Mouse (Mus musculus) midbrain, embryonic 11.5 days (tissue): Measurements from ENCODE around the gene Ube2s. TPM values are rescaled to one million over a fixed set of nuclear protein-coding genes. Genes with fewer than 3 reads are reported as not detected.
A peak's percentile ranks its signal among the peaks of the same experiment; 100 is the strongest.

ENCODE experiments used
- ATAC-seq: fragments of 200-750 bp; cut with Nextera tagmentation; 2 replicates; pipeline ENCODE4 v1.8.0; 2017; ENCODE audit warnings: moderate TSS enrichment, moderate library complexity; ENCODE audit not compliant: low FRiP score
- DNase-seq: peaks from one replicate; pipeline ENCODE4 v3.0.0; 2015; ENCODE audit warnings: low spot score; ENCODE audit errors: missing footprints
- H3K27ac ChIP-seq: fragments of 300-500 bp; sonication (generic); 2 replicates; pipeline ENCODE4 v1.5.1; 2014; ENCODE audit warnings: low read depth, low read length
- H3K27me3 ChIP-seq: fragments of 300-500 bp; sonication (generic); 2 replicates; pipeline ENCODE4 v1.6.1; 2014; ENCODE audit warnings: mild to moderate bottlenecking, low read length, moderate library complexity, mixed read lengths; ENCODE audit not compliant: control insufficient read depth, insufficient read depth
- H3K36me3 ChIP-seq: fragments of 300-500 bp; sonication (generic); 2 replicates; pipeline ENCODE4 v1.6.1; 2014; ENCODE audit warnings: mild to moderate bottlenecking, low read length, moderate library complexity, mixed read lengths; ENCODE audit not compliant: control insufficient read depth, insufficient read depth
- H3K4me1 ChIP-seq: fragments of 300-500 bp; sonication (generic); 2 replicates; pipeline ENCODE4 v1.6.1; 2014; ENCODE audit warnings: low read length; ENCODE audit not compliant: control insufficient read depth, insufficient read depth
- H3K4me2 ChIP-seq: fragments of 300-500 bp; sonication (generic); 2 replicates; pipeline ENCODE4 v1.6.1; 2014; ENCODE audit warnings: mild to moderate bottlenecking, moderate library complexity
- H3K4me3 ChIP-seq: fragments of 300-500 bp; sonication (generic); 2 replicates; pipeline ENCODE4 v1.5.1; 2014; ENCODE audit warnings: low read depth, low read length
- H3K9ac ChIP-seq: fragments of 300-500 bp; sonication (generic); 2 replicates; pipeline ENCODE4 v1.6.1; 2014; ENCODE audit warnings: low read length
- H3K9me3 ChIP-seq: fragments of 300-500 bp; sonication (generic); 2 replicates; pipeline ENCODE4 v1.6.1; 2016; ENCODE audit warnings: low read length; ENCODE audit not compliant: control insufficient read depth
- WGBS: fragments of 180-500 bp; shearing (Covaris S2); extraction: QIAGEN DNeasy Blood & Tissue Kit; methylation state at CpG from one replicate; pipeline ENCODE4 v1.1.7; 2014; 5-methylcytosine and 5-hydroxymethylcytosine counted together
- polyA plus RNA-seq: library from polyadenylated mRNA; unstranded; fragments of >200 nt; fragmentation: Nextera tagmentation; extraction: Ambion mirVana; gene quantifications from 2 replicates; pipeline ENCODE4 v1.2.1, GENCODE M21; 2014

Ube2s gene
- polyA plus RNA-seq, 1 experiment from 2014 or later = 412 TPM

GRCm38 (mm10) chr7:4844917-4845309, 32.5 kb upstream of the Ube2s start:
- ATAC-seq = peak; percentile 83
- H3K4me1 ChIP-seq = peaks cover 20% of the 10 kb centered on the region
- no peak overlapping the region for H3K27ac ChIP-seq
- H3K4me3 ChIP-seq = peak overlapping the region; percentile 45
- no peaks in the 10 kb centered on the region for H3K9me3 ChIP-seq
- no peaks in the 10 kb centered on the region for H3K36me3 ChIP-seq
- 1% methylated on average over 13 of the region's 13 CpGs for WGBS
- peak overlapping the region; percentile 56 for H3K9ac ChIP-seq
- peak; percentile 96 for DNase-seq
- peaks cover 25% of the 10 kb centered on the region for H3K27me3 ChIP-seq
- peak overlapping the region; percentile 94 for H3K4me2 ChIP-seq

- Histone ChIP-seq H3K27ac (no peak within 1 kb of the TSS), H3K4me2 (peak within 1 kb of the TSS; percentile 94), H3K36me3 (no peaks in the 10 kb centered on the region), H3K27me3 (peaks cover 25% of the 10 kb centered on the region), H3K9me3 (no peaks in the 10 kb centered on the region), H3K4me1 (peaks cover 20% of the 10 kb centered on the region), H3K4me3 (peak within 1 kb of the TSS; percentile 45), H3K9ac (peak within 1 kb of the TSS; percentile 56)
- under 1% methylated on average over 41 of the region's 41 CpGs for WGBS
- DNase-seq (peak; percentile 91), ATAC-seq (peak; percentile 70)
These were observed 32.0 kb upstream of the Ube2s start, which contains the start of gene Shisa7 for GRCm38 (mm10) chr7:4844245-4844916. TSS of gene Shisa7 (minus strand) at chr7:4844696.

- Histone ChIP-seq H3K4me1 (peaks cover 20% of the 10 kb centered on the region), H3K4me2 (peak overlapping the region; percentile 94), H3K9ac (peak overlapping the region; percentile 56), H3K9me3 (no peaks in the 10 kb centered on the region), H3K27ac (no peak overlapping the region), H3K27me3 (peaks cover 25% of the 10 kb centered on the region), H3K36me3 (no peaks in the 10 kb centered on the region), H3K4me3 (peak overlapping the region; percentile 45)
- WGBS = 2% methylated on average over 34 of the region's 34 CpGs
- DNase-seq = peak; percentile 94
- ATAC-seq = peak; percentile 64
These were observed 31.3 kb upstream of the Ube2s start for GRCm38 (mm10) chr7:4843604-4844244.

- H3K27ac ChIP-seq = no peak overlapping the region
- DNase-seq = peak; percentile 90
- no peaks in the 10 kb centered on the region for H3K9me3 ChIP-seq
- H3K9ac ChIP-seq = no peak overlapping the region
- WGBS = 1% methylated on average over 16 of the region's 16 CpGs
- H3K36me3 ChIP-seq = no peaks in the 10 kb centered on the region
- peak overlapping the region; percentile 45; the same call in 1 of the 2 replicates for H3K4me3 ChIP-seq
- H3K27me3 ChIP-seq = peaks cover 25% of the 10 kb centered on the region
- H3K4me1 ChIP-seq = peaks cover 20% of the 10 kb centered on the region
- H3K4me2 ChIP-seq = peak overlapping the region; percentile 94
- ATAC-seq = peak; percentile 55
These were observed 30.3 kb upstream of the Ube2s start for GRCm38 (mm10) chr7:4842634-4843131.

DNA sequence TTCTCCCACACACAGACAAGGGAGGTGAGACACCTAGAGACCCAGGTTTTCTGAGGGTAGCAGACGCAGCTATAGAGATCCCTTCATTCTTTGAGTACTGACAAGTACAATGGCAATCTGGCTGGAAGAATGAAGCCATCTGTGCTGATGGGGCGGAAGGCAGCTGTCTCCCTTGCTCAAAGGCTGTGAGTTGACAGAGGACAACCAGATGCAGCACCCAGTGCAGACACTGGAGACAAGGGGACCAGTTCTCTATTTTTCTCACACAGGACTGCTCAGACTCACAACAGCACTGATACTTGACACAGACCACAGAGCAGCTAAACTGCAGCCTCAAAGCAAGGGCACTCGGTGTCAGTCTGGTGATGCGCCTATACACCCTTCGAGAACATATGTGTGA, 29.7 kb upstream of the Ube2s start:
- DNase-seq (peak; percentile 82), ATAC-seq (no peak)
- H3K4me2 ChIP-seq = no peak overlapping the region

GRCm38 (mm10) chr7:4837639-4838038, 25.2 kb upstream of the Ube2s start:
- Histone ChIP-seq H3K27ac (no peak overlapping the region), H3K9me3 (no peaks in the 10 kb centered on the region), H3K27me3 (peaks cover 26% of the 10 kb centered on the region), H3K4me3 (no peak overlapping the region), H3K4me1 (peaks cover 6% of the 10 kb centered on the region), H3K36me3 (no peaks in the 10 kb centered on the region), H3K4me2 (no peak overlapping the region), H3K9ac (no peak overlapping the region)
- DNase-seq (no peak), ATAC-seq (no peak)
- WGBS = 18% methylated on average over 1 of the region's 1 CpGs

More for the DNA sequence above, 29.7 kb upstream of the Ube2s start:
- H3K36me3 ChIP-seq = no peaks in the 10 kb centered on the region
- no peak overlapping the region for H3K27ac ChIP-seq
- peaks cover 30% of the 10 kb centered on the region for H3K27me3 ChIP-seq
- H3K9ac ChIP-seq = no peak overlapping the region
- WGBS = 58% methylated on average over 5 of the region's 5 CpGs
- no peak overlapping the region for H3K4me3 ChIP-seq
- H3K9me3 ChIP-seq = no peaks in the 10 kb centered on the region
- H3K4me1 ChIP-seq = peaks cover 20% of the 10 kb centered on the region

DNA sequence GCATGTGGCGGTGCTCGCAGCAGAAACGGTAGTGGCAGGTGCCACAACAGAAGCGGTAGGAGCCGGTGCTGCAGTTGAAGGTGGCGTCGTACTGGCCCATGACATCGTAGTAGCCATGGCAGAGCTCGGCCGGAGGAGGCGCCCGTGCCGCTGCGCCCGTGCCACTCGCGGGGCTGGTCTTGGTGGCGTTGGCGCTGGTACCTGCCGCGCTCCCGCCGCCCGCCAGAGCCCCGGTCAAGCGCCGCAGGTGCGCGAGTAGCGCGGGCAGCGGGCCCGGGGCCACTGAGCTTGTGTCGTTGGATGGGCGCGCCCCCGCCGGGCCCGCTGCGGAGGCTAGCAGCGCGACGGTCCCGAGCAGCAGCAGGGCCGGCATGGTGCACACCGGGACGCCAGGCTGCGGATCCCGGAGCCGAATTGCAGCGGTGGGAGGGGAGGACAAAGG, 24.0 kb upstream of the Ube2s start:
- H3K9ac ChIP-seq = peak overlapping the region; percentile 66
- H3K4me2 ChIP-seq = peak overlapping the region; percentile 87
- peaks cover 6% of the 10 kb centered on the region; the same call in 1 of the 2 replicates for H3K4me1 ChIP-seq
- DNase-seq (peak; percentile 94), ATAC-seq (peak; percentile 92)
- under 1% methylated on average over 51 of the region's 51 CpGs for WGBS
- H3K36me3 ChIP-seq = no peaks in the 10 kb centered on the region
- no peak overlapping the region for H3K27ac ChIP-seq
- peak overlapping the region; percentile 53 for H3K4me3 ChIP-seq
- H3K9me3 ChIP-seq = no peaks in the 10 kb centered on the region
- H3K27me3 ChIP-seq = peaks cover 21% of the 10 kb centered on the region

GRCm38 (mm10) chr7:4835631-4836327, 23.4 kb upstream of the Ube2s start:
- peaks cover 21% of the 10 kb centered on the region for H3K27me3 ChIP-seq
- ATAC-seq (peak; percentile 71), DNase-seq (peak; percentile 86)

More at GRCm38 (mm10) chr7:4835631-4836327, 23.4 kb upstream of the Ube2s start:
- H3K9ac ChIP-seq = peak overlapping the region; percentile 66
- 5% methylated on average over 32 of the region's 34 CpGs for WGBS
- no peaks in the 10 kb centered on the region for H3K36me3 ChIP-seq
- H3K9me3 ChIP-seq = no peaks in the 10 kb centered on the region
- peaks cover 6% of the 10 kb centered on the region; the same call in 1 of the 2 replicates for H3K4me1 ChIP-seq
- H3K4me3 ChIP-seq = peak overlapping the region; percentile 53
- H3K27ac ChIP-seq = no peak overlapping the region
- H3K4me2 ChIP-seq = peak overlapping the region; percentile 87
